Mouse (Mus musculus): Measurements from ENCODE around the gene Npas4. TPM values are rescaled to one million over a fixed set of nuclear protein-coding genes. Genes with fewer than 3 reads are reported as not detected.
"Not testable (repeated sequence)": the region's sequence is repeated elsewhere in the genome, so short reads cannot be mapped to it uniquely, and the experiment has no call there.

The Npas4 gene
- total and polyA plus RNA-seq, 3 experiments, result 0.05 to 0.83 TPM; not detected in 1

- Histone ChIP-seq H3K36me3 (replicated peaks) (no peaks in the 10 kb centered on the region), H3K4me1 (ENCODE audit: insufficient read depth, low read depth, low read length) (no peaks in the 10 kb centered on the region), H3K9me3 (replicated peaks) (0 out of 2 replicates have a peak, but pooled peaks cover 3% of the 10 kb centered on the region), H3K4me3 (ENCODE audit: low read depth, low read length) (no peak overlapping the region), H3K27me3 (ENCODE audit: insufficient read depth, low read length) (peaks cover 3% of the 10 kb centered on the region; the same call in 1 of the 2 replicates)
- TF ChIP-seq CTCF (IDR thresholded peaks at IDR 0.05; ENCODE audit: low read depth, low read length) (no peak), POLR2AphosphoS5 (IDR thresholded peaks at IDR 0.05; ENCODE audit: insufficient replicate concordance, low read depth, low read length) (no peak), GATA2 (IDR thresholded peaks at IDR 0.05; ENCODE audit: borderline replicate concordance, low read depth, low read length) (no peak), TAL1 (conservative IDR thresholded peaks at IDR 0.05; ENCODE audit: low read depth, low read length) (no peak), GATA1 (IDR thresholded peaks at IDR 0.05; ENCODE audit: borderline replicate concordance, low read length) (no peak)
- DNase-seq (ENCODE audit: low spot score), result peak; percentile 76
- no peak for ATAC-seq (ENCODE audit: extremely low read depth, insufficient number of reproducible peaks, low FRiP score, poor library complexity, severe bottlenecking)
These were observed 1.1 kb downstream of the Npas4 start for GRCm38 (mm10) chr19:4989013-4989412.

- peaks cover 2% of the 10 kb centered on the region; the same call in 1 of the 2 replicates for H3K27me3 ChIP-seq (ENCODE audit: insufficient read depth, low read length)
- no peaks in the 10 kb centered on the region for H3K9me3 ChIP-seq (replicated peaks)
- no peaks in the 10 kb centered on the region for H3K36me3 ChIP-seq (replicated peaks)
- DNase-seq (ENCODE audit: low spot score), result no peak
- no peak for ATAC-seq (ENCODE audit: extremely low read depth, insufficient number of reproducible peaks, low FRiP score, poor library complexity, severe bottlenecking)
- no peak for TF ChIP-seq GATA1 (IDR thresholded peaks at IDR 0.05; ENCODE audit: borderline replicate concordance, low read length)
- peak; percentile 71 for TF ChIP-seq CTCF (IDR thresholded peaks at IDR 0.05; ENCODE audit: low read depth, low read length)
- H3K4me1 ChIP-seq (ENCODE audit: insufficient read depth, low read depth, low read length), result no peaks in the 10 kb centered on the region
- H3K4me3 ChIP-seq (ENCODE audit: low read depth, low read length), result no peak overlapping the region
These were observed 8.3 kb downstream of the Npas4 start for GRCm38 (mm10) chr19:4981767-4982166.

GRCm38 (mm10) chr19:4968236-4968635, 21.9 kb downstream of the Npas4 start:
- Histone ChIP-seq H3K27me3 (ENCODE audit: insufficient read depth, low read length) (no peaks in the 10 kb centered on the region), H3K4me3 (ENCODE audit: low read depth, low read length) (no peak overlapping the region), H3K4me1 (ENCODE audit: insufficient read depth, low read depth, low read length) (peaks cover 11% of the 10 kb centered on the region), H3K36me3 (replicated peaks) (peaks cover 46% of the 10 kb centered on the region), H3K9me3 (replicated peaks) (no peaks in the 10 kb centered on the region)
- no peak for ATAC-seq (ENCODE audit: extremely low read depth, insufficient number of reproducible peaks, low FRiP score, poor library complexity, severe bottlenecking)
- peak; percentile 39; the same call in 1 of the 2 replicates for TF ChIP-seq CTCF (IDR thresholded peaks at IDR 0.05; ENCODE audit: low read depth, low read length)
- TF ChIP-seq TAL1 (conservative IDR thresholded peaks at IDR 0.05; ENCODE audit: low read depth, low read length), result no peak
- TF ChIP-seq GATA1 (IDR thresholded peaks at IDR 0.05; ENCODE audit: borderline replicate concordance, low read length), result no peak
- TF ChIP-seq POLR2AphosphoS5 (IDR thresholded peaks at IDR 0.05; ENCODE audit: insufficient replicate concordance, low read depth, low read length), result no peak
- no peak for DNase-seq (ENCODE audit: low spot score)

DNA sequence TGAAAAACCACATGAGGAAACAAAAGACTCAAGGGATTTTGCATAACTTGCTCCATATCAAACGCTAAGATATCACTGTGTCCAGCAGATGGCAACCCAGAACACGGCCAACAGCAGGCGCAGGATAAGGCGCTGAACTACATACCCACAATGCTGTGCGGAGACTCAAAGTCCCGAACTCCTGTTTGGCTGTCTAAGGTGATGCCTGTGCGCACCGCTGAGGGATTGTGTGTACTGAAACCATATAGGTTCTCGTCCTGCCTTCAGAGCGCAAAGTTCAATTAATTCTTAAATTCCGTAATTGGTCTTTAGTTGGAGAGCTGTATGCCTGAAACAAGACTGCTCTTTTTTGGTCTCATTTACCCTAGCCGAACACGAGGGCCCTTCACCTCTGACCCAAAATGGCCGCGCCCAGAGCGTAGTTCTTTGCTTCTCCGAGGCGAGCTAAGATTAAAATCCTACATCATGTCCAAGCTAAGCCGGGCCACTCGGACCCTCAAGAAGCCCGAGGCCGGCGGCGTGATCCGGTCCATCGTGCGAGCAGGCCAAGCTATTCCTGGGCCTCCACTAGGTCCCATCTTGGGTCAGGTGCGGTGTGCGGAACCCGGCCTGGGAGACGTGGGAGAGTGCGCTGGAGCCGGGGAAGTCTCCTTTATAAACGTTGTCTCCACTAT, 28.1 kb downstream of the Npas4 start, which contains the start of gene Mrpl11:
Gene Mrpl11 (plus strand): TSS at position 220 of the 674 bp plus-strand sequence.
- no peaks in the 10 kb centered on the region for H3K9me3 ChIP-seq (replicated peaks)
- peak; percentile 83 for ATAC-seq (ENCODE audit: extremely low read depth, insufficient number of reproducible peaks, low FRiP score, poor library complexity, severe bottlenecking)
- TF ChIP-seq CTCF (IDR thresholded peaks at IDR 0.05; ENCODE audit: low read depth, low read length), result 0 out of 2 replicates have a peak, but pooled peaks have one; percentile 33
- no peak for TF ChIP-seq POLR2AphosphoS5 (IDR thresholded peaks at IDR 0.05; ENCODE audit: insufficient replicate concordance, low read depth, low read length)
- no peak for TF ChIP-seq TAL1 (conservative IDR thresholded peaks at IDR 0.05; ENCODE audit: low read depth, low read length)
- TF ChIP-seq GATA2 (IDR thresholded peaks at IDR 0.05; ENCODE audit: borderline replicate concordance, low read depth, low read length), result no peak
- no peak for TF ChIP-seq GATA1 (IDR thresholded peaks at IDR 0.05; ENCODE audit: borderline replicate concordance, low read length)
- H3K27me3 ChIP-seq (ENCODE audit: insufficient read depth, low read length), result no peaks in the 10 kb centered on the region
- peak; percentile 79 for DNase-seq (ENCODE audit: low spot score)
- peak within 1 kb of the TSS; percentile 82 for H3K4me3 ChIP-seq (ENCODE audit: low read depth, low read length)
- peaks cover 24% of the 10 kb centered on the region for H3K4me1 ChIP-seq (ENCODE audit: insufficient read depth, low read depth, low read length)
- H3K36me3 ChIP-seq (replicated peaks), result peaks cover 36% of the 10 kb centered on the region

GRCm38 (mm10) chr19:4948641-4949040, 41.5 kb downstream of the Npas4 start:
- not testable (repeated sequence) for ATAC-seq (ENCODE audit: extremely low read depth, insufficient number of reproducible peaks, low FRiP score, poor library complexity, severe bottlenecking); H3K4me3 ChIP-seq (ENCODE audit: low read depth, low read length); H3K4me1 ChIP-seq (ENCODE audit: insufficient read depth, low read depth, low read length); H3K9me3 ChIP-seq (replicated peaks); H3K36me3 ChIP-seq (replicated peaks); DNase-seq (ENCODE audit: low spot score)
- H3K27me3 ChIP-seq (ENCODE audit: insufficient read depth, low read length), result peaks cover 28% of the 10 kb centered on the region

DNA sequence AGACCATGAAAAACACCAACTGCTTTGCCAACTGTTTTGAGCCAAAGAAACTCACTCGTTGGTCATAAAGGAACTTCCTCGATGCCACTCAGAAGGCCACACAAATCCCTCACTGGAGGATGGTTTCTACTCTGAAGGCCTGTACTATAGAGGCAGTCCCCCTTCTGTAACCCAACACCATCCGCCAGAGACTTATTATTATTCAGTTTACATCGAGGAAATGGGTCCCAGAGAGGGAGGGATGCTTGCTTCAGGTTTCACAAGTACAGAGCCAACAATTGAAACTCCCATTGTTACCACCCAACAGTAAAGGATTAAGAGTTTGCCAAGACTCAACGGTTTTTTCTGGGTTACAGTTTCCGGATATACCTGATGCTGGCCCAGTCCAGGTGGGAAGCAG, 44.6 kb downstream of the Npas4 start:
- H3K4me1 ChIP-seq (ENCODE audit: insufficient read depth, low read depth, low read length), result peaks cover 21% of the 10 kb centered on the region
- TF ChIP-seq TAL1 (conservative IDR thresholded peaks at IDR 0.05; ENCODE audit: low read depth, low read length) (no peak), CTCF (IDR thresholded peaks at IDR 0.05; ENCODE audit: low read depth, low read length) (no peak), POLR2AphosphoS5 (IDR thresholded peaks at IDR 0.05; ENCODE audit: insufficient replicate concordance, low read depth, low read length) (no peak)
- 0 out of 2 replicates have a peak, but pooled peaks cover 2% of the 10 kb centered on the region for H3K9me3 ChIP-seq (replicated peaks)
- no peak for DNase-seq (ENCODE audit: low spot score)
- ATAC-seq (ENCODE audit: extremely low read depth, insufficient number of reproducible peaks, low FRiP score, poor library complexity, severe bottlenecking), result no peak
- no peaks in the 10 kb centered on the region for H3K36me3 ChIP-seq (replicated peaks)
- no peak overlapping the region for H3K4me3 ChIP-seq (ENCODE audit: low read depth, low read length)
- peaks cover 50% of the 10 kb centered on the region for H3K27me3 ChIP-seq (ENCODE audit: insufficient read depth, low read length)

DNA sequence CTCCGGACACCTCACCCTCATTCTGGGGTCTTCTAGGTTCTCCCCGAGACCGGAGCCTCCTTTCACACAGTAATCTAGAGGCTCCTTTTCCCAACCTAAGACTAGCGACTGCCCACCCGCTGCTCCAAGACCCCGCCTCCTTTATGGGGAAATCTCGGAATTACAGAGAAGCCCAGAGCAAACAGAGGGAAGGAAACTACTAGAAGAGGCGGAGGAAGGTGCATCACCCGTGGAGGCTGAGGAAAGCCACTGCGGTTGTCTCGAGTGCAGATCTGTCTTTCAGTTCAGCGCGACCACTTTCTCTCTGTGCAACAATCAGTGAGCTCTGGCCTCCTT, 46.9 kb downstream of the Npas4 start:
- no peak for ATAC-seq (ENCODE audit: extremely low read depth, insufficient number of reproducible peaks, low FRiP score, poor library complexity, severe bottlenecking)

More for the DNA sequence above, 46.9 kb downstream of the Npas4 start:
- TF ChIP-seq CTCF (IDR thresholded peaks at IDR 0.05; ENCODE audit: low read depth, low read length), result no peak
- no peak for TF ChIP-seq GATA1 (IDR thresholded peaks at IDR 0.05; ENCODE audit: borderline replicate concordance, low read length)
- no peak for TF ChIP-seq POLR2AphosphoS5 (IDR thresholded peaks at IDR 0.05; ENCODE audit: insufficient replicate concordance, low read depth, low read length)
- TF ChIP-seq GATA2 (IDR thresholded peaks at IDR 0.05; ENCODE audit: borderline replicate concordance, low read depth, low read length), result no peak
- no peak for TF ChIP-seq TAL1 (conservative IDR thresholded peaks at IDR 0.05; ENCODE audit: low read depth, low read length)
- peaks cover 59% of the 10 kb centered on the region for H3K27me3 ChIP-seq (ENCODE audit: insufficient read depth, low read length)
- no peaks in the 10 kb centered on the region for H3K36me3 ChIP-seq (replicated peaks)
- no peaks in the 10 kb centered on the region for H3K9me3 ChIP-seq (replicated peaks)
- H3K4me1 ChIP-seq (ENCODE audit: insufficient read depth, low read depth, low read length), result peaks cover 18% of the 10 kb centered on the region
- DNase-seq (ENCODE audit: low spot score), result no peak
- H3K4me3 ChIP-seq (ENCODE audit: low read depth, low read length), result peak overlapping the region; percentile 64; the same call in 1 of the 2 replicates
